Mouse (Mus musculus): ENCODE measurements around the gene Cbr1.
"Not testable (repeated sequence)": the region's sequence is repeated elsewhere in the genome, so short reads cannot be mapped to it uniquely, and the experiment has no call there.

The Cbr1 gene

DNA sequence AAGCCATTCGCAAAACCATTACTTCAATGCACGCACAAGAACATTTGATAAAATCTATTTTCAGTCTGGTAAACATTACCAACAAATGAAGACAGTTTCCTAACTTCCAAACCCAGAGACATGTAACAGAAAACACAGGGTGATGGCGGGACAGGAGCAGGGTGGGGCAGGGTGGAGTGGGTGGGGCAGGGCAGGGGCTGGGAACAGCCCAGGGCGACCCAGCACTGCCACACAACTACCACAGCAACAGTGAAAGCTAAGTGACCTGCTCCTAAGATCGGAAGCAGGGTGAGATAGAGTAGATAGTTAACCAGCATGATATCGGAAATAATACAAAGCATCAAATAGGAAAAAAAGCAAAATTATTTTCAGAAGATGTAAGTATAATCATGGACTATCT is 6.2 kb upstream of the Cbr1 start:
- no peak for DNase-seq

- DNase-seq, result peak; percentile 93
These were observed 2.0 kb upstream of the Cbr1 start, which contains the start of gene Setd4 for GRCm38 (mm10) chr16:93603439-93604212. Gene Setd4, minus strand, starts transcription at chr16:93604063.

DNA sequence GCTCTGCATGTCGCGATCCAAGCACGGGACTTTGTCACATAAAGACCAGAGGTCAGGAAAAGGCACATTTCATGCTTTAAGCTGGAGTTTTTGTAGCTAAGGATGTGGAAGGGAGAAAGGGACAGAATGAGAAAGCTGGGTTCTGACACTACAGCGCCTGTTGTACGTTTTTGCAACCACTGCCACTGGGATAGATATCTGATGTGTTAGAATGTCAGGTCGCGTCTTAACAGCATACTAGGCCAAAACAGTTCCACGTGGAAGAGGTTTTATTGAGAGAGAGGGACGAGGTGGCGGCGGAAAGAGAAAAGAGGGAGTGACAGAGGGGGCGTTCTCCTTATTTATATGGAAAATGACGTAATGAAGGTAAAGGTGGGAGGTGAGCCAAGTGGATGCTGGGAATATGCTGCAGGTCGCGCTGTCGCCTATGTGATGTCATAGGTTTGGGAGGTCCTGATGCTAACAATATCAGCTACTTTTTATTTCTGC is 1.1 kb upstream of the Cbr1 start:
- peak; percentile 14 for DNase-seq

DNA sequence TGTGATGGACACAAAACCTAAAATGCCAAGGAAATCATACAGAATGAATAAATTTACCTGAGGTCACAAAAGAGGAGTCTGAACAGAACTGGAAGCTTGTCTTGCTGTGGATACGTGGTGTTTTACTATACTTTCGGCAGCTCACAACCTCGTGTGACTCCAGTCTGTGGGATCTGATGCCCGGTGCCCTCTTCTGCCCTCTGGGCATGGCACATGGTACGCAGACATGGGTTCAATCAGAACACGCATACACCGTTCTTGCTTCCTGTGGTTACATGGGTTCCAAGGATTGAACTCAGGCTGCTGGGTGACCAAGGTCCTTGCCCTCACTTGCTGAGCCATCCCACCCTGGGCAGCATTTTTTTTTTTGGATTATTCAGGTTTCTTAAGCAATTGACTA is 493 bp downstream of the Cbr1 start:
- DNase-seq, result no peak

DNA sequence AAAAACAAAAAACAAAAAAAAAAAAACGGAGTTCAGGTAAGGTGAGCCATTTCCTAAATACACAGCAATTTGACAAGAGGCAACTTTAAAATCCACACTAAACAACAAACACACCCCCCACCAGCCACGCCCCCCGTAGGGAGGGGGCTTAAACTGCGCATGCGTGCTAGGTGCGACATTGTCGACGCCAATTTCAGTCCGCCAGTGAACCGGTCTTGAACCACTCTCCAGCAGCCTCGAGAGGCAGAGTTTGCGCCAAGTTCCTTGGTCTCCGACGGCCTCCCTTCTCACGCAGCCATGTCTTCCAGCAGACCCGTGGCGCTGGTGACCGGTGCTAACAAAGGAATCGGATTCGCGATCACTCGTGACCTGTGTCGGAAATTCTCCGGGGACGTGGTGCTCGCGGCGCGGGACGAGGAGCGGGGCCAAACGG is 2.0 kb downstream of the Cbr1 start:
- peak; percentile 75 for DNase-seq

DNA sequence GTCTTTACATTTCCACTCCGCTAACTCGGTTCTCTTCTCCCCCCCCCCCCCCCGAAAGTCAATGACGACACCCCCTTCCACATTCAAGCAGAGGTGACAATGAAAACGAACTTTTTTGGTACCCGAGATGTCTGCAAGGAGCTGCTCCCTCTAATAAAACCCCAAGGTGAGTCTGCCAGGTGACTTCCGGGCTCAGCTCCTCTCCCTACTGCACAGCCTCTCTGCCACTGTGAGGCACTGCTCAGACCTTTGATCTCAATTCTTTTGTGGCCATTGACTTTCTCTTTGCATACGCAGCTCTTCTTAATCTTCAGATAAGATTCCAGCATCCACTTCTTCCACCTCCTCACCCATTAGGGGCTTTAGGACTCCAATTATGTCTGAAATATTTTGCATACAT is 3.1 kb downstream of the Cbr1 start:
- no peak for DNase-seq

DNA sequence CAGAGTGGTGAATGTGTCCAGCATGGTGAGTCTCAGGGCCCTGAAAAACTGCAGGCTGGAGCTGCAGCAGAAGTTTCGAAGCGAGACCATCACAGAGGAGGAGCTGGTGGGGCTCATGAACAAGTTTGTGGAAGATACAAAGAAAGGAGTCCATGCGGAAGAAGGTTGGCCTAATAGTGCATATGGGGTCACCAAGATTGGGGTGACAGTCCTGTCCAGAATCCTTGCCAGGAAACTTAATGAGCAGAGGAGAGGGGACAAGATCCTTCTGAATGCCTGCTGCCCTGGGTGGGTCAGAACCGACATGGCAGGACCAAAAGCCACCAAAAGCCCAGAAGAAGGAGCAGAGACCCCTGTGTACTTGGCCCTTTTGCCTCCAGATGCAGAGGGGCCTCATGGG is 4.1 kb downstream of the Cbr1 start:
- DNase-seq, result no peak

DNA sequence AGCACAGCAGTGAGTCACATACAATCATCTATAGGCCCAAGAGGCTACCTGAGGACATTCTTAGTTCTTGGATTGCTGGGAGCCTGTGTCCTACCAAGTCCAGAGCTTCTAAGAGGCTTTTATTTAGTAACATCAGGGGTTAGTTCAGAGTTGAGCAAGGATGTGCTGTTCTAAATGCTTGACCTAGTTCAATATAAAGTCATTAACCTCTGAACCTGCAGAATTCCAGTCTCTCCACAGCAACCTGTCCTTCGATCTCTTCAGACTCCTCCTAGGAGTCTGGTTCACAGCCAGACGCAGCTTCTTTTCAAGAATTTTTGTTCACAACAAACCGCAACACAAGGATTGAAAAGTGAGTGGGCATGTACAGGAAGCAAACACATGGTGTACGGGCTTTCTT is 5.3 kb downstream of the Cbr1 start:
- DNase-seq, result no peak

- DNase-seq, result peak; percentile 37
These were observed 9.6 kb downstream of the Cbr1 start for GRCm38 (mm10) chr16:93615118-93615870.

GRCm38 (mm10) chr16:93623759-93624158 is 18.1 kb downstream of the Cbr1 start:
- DNase-seq, result not testable (repeated sequence)

- no peak for DNase-seq
These were observed 19.0 kb downstream of the Cbr1 start for GRCm38 (mm10) chr16:93624671-93625070.

- no peak for DNase-seq
These were observed 21.1 kb downstream of the Cbr1 start for GRCm38 (mm10) chr16:93626745-93627144.

DNA sequence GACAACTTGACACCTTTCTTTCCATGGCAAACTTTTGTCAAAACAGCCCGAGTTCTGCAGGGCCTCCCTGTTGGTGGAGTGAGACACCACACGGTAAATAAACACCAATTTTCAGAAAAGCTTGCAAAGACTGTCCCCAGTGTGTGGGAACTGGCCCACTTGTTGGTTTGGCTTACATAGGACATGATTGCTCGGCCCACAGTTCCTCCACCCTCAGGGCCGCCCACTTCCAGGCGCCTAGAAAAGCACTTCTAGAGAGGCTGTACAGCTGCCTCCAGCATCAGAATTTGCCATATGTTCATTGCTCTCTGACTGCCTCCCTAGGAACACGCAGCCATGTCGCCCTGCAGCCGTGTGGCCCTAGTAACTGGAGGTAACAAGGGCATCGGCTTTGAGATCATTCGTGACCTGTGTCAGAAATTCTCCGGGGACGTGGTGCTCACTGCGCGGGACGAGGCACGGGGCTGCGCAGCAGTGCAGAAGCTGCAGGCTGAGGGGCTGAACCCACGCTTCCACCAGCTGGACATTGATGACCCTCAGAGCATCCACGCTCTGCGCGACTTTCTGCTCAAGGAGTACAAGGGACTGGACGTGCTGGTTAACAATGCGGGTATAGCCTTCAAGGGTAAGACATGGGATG is 22.2 kb downstream of the Cbr1 start, which contains the start of gene Gm5678:
Gene Gm5678, plus strand, starts transcription at position 337 of the 640 bp plus-strand sequence.
- DNase-seq, result peak; percentile 44

GRCm38 (mm10) chr16:93644006-93644405 is 38.4 kb downstream of the Cbr1 start:
- DNase-seq, result no peak

DNA sequence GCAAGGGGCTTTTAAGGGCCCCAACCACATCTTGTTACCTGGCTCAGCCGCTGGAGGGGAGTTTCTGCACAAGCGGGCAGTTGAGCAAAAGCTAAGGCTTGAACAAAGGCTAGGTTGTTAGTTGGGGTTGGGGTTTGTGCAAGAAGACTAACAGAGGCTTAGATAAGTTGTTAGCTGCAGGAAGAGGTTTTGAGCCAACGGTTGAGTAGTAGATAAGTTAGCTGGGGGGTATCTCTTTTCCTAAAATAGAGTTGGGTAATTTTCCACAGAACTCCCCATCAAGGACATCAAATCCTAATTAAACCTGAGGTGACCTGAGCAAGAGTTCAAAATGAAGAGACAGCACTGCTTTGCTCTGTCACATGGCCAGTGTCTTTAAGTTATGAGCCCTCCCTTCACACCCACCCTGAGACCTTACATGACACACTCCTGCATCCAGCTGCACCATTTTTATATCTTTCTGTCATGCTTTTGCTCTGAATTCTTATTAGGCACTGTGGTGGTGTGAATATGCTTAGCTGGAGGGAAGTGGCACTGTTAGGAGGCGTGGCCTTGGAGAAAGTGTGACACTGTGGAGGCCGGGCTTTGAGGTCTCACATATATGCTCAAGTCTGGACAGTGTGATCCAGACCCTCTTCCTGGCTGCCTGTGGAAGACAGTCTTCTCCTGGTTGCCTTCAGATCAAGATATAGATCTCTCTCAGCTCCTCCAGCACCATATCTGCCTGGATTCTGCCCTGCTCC is 43.0 kb downstream of the Cbr1 start:
- no peak for DNase-seq
